Mouse (Mus musculus): ENCODE data around the gene Hoxa6.

DNA sequence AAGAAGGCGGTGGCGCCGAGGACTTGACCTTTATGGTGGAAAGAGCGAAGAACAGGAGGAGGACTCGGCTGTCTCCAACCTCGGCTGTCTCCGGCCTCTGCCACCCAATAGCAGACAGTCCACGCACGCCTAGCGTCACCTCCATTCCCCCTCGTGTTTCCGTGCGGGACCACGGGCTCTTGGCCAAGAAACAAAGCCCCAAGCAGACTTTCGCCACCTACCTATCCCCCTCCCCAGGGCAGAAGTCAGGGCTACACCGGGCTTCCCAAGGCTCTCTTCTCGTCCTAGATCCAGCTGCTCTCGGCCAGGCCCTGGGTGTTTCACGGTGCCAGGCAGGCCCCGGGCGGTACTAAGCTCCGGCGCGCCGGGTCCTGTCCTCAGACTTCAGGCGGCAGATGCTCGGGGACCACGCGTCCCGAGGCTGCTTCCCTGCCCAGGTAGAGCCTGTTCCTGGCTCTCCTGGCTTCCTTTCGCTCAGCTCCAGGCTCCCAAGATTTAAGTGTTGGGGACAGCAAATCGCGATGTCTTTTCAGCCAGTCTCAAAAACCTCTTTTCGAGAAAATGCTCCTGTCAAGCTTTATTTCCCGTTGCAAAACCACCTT is 44.4 kb upstream of the Hoxa6 start:
- no peak for TF ChIP-seq CTCF (IDR thresholded peaks at IDR 0.05; ENCODE audit: low read depth)
- TF ChIP-seq EP300 (optimal IDR thresholded peaks at IDR 0.05): no peak
